Mouse (Mus musculus) embryo, embryonic 11 days (tissue): ENCODE results near the gene Usp34.
"Not testable (repeated sequence)": the region's sequence is repeated elsewhere in the genome, so short reads cannot be mapped to it uniquely, and the experiment has no call there.

ENCODE experiments used
- DNase-seq: peaks from one replicate; pipeline ENCODE4 v3.0.0-alpha.2; 2015

Usp34 gene

DNA sequence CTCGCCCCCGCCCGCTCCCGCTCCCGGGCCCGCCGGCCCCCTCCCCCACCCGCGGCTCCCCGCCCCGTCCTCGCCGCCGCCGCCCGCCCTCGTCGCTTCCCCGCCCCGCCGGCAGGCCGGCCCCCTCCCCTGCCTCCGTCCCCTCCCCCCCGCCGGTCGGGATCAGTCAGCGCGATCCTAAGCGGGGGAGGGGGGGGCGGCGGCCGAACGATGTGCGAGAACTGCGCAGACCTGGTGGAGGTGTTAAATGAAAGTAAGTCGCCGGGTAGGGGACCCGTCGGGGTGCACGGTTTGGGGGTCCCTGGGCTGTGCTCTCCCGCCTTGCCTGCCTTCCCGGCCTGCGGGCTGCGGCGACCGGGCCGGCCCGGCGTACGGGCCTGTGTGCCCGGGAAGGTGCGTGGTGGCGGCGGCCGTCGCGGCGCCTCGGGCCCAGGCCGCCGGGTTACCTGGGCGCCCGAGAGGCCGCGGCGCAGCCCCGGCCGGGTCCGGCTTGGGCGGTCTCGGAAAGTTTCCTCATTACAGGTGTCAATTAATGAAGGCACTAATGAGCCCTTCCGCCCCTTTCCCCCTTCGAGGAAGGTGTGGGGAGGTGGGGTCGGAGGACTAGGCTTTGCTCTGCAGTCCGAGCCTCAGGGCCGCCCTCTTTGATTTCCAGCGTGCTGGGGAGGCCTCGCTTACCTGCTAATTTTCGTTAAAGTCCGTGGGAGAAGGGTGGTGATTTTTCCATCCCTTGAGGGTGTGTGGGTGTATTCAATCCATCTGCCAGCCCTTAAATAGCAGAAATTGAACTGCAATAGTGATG is at the start of gene Usp34:
Gene Usp34 (plus strand): TSS at position 132 of the 802 bp plus-strand sequence.
- DNase-seq = peak; percentile 57

- DNase-seq = no peak
These were observed 47.6 kb upstream of the Usp34 start for GRCm38 (mm10) chr11:23259073-23259472.

GRCm38 (mm10) chr11:23259481-23259880 is 47.2 kb upstream of the Usp34 start:
- no peak for DNase-seq

- DNase-seq = no peak
These were observed 46.5 kb upstream of the Usp34 start for GRCm38 (mm10) chr11:23260186-23260585.

DNA sequence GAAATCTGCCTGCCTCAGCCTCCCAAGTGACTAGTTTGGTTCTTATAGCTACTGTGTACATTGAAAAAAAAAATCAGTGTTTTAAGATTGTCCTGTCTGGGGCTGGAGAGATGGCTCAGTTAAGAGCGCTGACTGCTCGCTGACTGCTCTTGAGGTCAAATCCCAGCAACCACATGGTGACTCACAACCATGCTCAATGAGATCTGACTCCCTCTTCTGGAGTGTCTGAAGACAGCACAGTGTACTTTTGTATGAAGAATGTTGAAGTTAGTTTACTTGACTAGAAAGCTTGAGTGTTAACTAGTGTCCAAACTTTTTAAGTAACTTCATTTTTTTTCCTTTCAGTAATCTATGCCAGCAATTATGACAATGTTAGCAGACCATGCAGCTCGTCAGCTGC is 45.2 kb upstream of the Usp34 start:
- no peak for DNase-seq

GRCm38 (mm10) chr11:23264949-23265348 is 41.7 kb upstream of the Usp34 start:
- DNase-seq = no peak

- DNase-seq = peak; percentile 64
These were observed 34.6 kb upstream of the Usp34 start for GRCm38 (mm10) chr11:23271770-23272724.

DNA sequence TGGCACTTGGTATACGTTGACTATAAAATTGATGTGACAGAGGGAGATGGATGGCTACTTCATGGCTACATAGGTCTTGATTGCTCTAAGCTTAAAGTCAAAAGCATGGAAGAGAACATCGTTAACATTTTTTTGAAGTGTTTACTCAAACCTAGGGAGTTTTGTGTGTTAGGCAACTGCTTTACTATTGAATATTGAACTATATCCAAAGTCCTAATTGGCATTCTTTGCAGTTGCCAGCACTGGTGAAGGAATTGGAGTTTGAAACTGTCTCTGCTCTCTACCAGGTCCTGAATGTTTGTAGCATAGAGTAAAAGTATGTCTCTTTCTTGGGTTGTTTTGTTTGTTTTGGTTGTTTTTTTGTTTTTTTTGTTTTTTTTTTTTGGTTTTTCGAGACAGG is 30.9 kb upstream of the Usp34 start:
- no peak for DNase-seq

DNA sequence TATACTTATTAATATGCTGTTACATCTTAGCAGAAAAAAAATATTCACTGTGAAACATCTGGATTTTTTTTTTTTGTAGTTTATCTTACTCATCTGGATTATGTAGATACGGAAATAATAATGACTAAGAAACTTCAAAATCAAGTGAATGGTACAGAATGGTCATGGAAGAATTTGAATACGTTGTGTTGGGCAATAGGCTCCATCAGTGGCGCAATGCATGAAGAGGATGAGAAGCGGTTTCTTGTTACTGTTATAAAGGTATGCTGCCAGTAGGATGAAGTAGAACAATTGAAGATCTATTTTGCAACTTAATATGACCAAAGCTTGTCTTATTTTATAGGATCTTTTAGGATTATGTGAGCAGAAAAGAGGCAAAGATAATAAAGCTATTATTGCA is 22.2 kb upstream of the Usp34 start:
- DNase-seq = no peak

- not testable (repeated sequence) for DNase-seq
These were observed 17.8 kb upstream of the Usp34 start for GRCm38 (mm10) chr11:23288866-23289265.

GRCm38 (mm10) chr11:23297379-23297778 is 9.3 kb upstream of the Usp34 start:
- no peak for DNase-seq

DNA sequence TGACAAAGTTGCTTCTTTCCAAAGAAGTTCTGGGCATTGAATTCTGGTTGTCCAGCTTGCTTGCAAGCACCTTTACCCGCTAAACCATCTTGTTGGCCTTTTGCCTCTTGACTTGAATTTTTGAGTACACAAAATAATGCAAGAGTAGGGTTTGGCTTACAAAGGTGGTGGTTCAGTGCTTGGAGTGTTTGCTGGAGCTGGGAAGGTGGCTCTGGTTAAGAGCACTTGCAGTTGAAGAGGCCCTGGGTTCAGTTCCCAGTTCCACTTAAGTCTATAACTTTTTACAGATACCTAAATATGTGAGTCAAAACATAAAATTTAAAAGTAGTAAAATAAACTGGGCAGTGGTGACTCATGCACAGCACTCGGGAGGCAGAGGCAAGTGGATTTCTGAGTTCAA is 8.4 kb upstream of the Usp34 start:
- no peak for DNase-seq

GRCm38 (mm10) chr11:23299910-23300309 is 6.8 kb upstream of the Usp34 start:
- no peak for DNase-seq

GRCm38 (mm10) chr11:23303126-23303525 is 3.6 kb upstream of the Usp34 start:
- DNase-seq = no peak

DNA sequence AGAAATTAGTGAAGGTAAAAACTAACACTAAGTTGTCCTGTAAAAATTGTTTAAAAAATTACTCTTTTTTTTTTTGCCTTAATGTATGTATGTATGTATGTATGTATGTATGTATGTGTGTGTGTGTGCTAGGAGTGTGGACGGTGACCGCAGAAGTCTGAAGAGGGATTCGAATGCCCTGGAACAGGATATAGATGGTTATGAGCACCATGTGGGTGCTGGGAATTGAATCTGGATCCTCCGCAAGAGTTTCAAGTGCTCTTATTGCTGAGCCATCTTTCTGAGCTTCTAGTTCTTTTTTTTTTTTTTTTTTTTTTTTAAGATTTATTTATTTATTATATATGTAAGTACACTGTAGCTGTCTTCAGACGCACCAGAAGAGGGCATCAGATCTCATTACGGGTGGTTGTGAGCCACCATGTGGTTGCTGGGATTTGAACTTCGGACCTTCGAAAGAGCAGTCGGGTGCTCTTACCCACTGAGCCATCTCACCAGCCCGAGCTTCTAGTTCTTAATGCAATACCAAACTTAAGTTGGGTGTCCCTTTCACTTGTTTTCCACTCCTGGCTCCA is 1.5 kb upstream of the Usp34 start:
- DNase-seq = not testable (repeated sequence)

- peak; percentile 96 for DNase-seq
These were observed 754 bp upstream of the Usp34 start for GRCm38 (mm10) chr11:23305673-23306608.

GRCm38 (mm10) chr11:23307566-23307920 is 848 bp downstream of the Usp34 start:
- no peak for DNase-seq

GRCm38 (mm10) chr11:23313496-23313895 is 6.8 kb downstream of the Usp34 start:
- no peak for DNase-seq

GRCm38 (mm10) chr11:23329413-23329812 is 22.7 kb downstream of the Usp34 start:
- DNase-seq = no peak

DNA sequence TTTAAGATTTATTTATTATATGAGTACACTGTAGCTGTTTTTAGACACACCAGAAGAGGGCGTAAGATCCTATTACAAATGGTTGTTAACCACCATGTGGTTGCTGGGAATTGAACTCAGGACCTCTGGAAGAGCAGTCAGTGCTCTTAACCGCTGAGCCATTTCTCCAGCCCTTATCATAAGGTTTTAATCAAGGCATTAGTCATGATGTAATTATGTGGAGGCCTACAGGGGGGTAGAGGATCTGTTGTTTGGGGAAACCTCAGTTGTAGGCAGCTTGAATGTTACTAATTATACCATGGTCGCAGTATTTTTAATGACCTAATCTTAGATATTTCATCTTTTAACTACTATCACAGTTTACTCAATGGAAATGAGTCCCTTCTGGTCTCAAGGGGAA is 25.4 kb downstream of the Usp34 start:
- no peak for DNase-seq

DNA sequence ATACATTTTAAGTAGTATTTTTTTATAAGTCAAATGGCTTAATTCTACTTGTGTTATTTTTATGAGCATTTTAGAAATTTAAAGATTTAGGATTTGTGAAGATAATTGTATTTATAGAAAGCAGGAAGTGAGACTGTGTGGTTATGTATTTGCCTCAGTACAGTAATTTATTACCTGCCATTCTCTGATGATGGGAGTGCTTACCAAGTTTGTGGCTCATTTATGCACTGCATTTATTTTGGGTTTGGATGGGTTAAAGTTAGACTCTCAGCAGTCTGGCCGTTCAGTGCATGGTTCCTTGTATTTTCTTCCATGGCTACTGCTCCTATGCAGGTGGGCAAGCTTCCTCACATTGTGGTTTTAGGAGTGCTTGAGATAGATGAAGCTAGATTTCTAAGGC is 28.5 kb downstream of the Usp34 start:
- DNase-seq = no peak

DNA sequence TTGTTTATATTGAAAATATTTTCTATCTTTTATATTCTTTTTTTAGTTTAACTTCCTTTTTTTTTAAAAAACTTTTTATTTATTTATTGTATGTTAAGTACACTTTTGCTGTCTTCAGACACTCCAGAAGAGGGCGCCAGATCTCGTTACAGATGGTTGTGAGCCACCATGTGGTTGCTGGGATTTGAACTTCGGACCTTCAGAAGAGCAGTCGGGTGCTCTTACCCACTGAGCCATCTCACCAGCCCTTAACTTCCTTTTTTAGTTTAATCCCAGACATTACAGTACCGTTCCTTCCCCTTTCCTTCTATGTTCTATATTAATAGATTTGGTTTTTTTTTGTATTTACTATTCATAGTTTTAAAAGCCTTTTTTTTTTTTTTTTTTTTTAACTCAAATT is 50.5 kb downstream of the Usp34 start:
- not testable (repeated sequence) for DNase-seq
